Mouse (Mus musculus) cortical plate, adult 2 months (tissue): ENCODE results near the gene Nolc1.

Experiments used
- CTCF ChIP-seq: fragments of 200-500 bp; IDR thresholded peaks from 2 replicates; pipeline ENCODE4 v1.5.1; 2011; ENCODE audit warnings: mild to moderate bottlenecking, control low read depth, low read length; ENCODE audit not compliant: insufficient read depth; ENCODE audit errors: extremely low read depth
- POLR2A ChIP-seq: fragments of 200-500 bp; IDR thresholded peaks from 2 replicates; pipeline ENCODE4 v1.6.1; 2011; ENCODE audit warnings: mild to moderate bottlenecking, low read length, control low read depth; ENCODE audit not compliant: insufficient read depth; ENCODE audit errors: extremely low read depth

- TF ChIP-seq CTCF: no peak
- no peak for TF ChIP-seq POLR2A
Observed at GRCm38 (mm10) chr19:46041933-46042475, 33.7 kb upstream of the Nolc1 start.
